Mouse (Mus musculus): Measurements from ENCODE around the gene Gsdma3.
A peak's percentile ranks its signal among the peaks of the same experiment; 100 is the strongest.

Gene Gsdma3

GRCm38 (mm10) chr11:98625611-98626410 is at the start of gene Gsdma3, which contains the start of gene Gm12355:
Gene Gsdma3 (plus strand): TSS chr11:98626360.
Gene Gm12355 (minus strand): TSS chr11:98625661.
- DNase-seq (ENCODE audit: low spot score in 2 of 2), result no peak

GRCm38 (mm10) chr11:98577776-98578175 is 48.4 kb upstream of the Gsdma3 start:
- DNase-seq (ENCODE audit: low spot score in 2 of 2), result no peak

DNA sequence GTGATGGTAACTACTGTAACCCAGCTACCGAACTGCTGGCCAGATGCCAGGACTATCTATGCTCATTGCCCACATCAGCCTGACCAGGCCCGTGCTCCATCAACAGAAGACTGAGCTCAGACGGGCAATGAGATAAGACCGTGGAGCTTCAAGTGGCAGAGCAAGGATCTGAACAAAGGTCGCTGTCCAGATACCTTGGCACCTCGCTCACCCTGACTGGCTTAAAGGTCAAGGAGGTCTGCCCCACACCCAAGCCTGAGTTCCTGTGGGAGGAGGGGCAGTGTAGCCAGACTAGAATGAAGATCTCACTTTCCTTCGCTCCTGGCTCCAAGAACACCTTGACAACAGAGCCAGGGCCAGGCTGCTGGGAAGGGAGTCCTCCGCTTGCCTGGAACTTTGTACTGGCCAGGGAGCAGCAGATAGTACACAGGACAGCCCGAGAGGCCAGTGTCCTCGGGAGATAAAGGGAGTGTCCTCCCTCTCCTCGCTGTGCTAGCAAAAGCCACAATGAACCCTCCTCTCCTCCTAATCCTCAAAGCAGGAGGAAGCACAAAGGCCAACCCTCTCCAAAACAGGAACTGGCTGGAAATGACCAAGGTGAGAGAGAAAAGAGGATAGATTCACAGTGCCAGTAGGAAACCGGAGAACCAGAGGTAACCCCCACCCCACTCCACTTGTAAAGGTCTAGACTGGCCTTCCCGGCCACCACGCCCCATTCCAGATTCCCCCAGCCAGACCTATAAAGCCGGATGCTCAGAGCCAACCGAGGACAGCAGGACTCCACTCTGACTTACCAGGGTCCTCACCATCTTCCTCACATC is 45.6 kb upstream of the Gsdma3 start:
- DNase-seq (ENCODE audit: low spot score in 2 of 2), result no peak

- DNase-seq (ENCODE audit: low spot score in 2 of 2), result no peak
These were observed 44.7 kb upstream of the Gsdma3 start for GRCm38 (mm10) chr11:98581286-98582029.

DNA sequence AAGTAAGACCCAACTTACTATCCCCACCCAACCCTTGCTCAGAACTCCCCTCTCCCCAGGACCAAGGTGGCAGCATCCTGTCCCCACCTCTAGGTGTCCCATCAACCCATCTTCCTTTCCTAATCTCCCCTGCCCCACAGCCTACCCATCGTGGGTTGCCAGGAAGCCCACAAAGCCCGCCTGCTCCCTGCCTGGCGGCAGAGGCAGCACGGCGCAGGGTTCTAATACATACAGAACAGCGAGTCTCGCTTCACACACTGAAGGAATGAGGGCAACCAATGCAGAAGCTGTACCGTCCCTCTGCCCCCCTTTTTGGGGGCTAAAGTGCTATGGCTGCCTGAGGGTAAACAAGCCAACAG is 44.2 kb upstream of the Gsdma3 start:
- no peak for DNase-seq (ENCODE audit: low spot score in 2 of 2)

DNA sequence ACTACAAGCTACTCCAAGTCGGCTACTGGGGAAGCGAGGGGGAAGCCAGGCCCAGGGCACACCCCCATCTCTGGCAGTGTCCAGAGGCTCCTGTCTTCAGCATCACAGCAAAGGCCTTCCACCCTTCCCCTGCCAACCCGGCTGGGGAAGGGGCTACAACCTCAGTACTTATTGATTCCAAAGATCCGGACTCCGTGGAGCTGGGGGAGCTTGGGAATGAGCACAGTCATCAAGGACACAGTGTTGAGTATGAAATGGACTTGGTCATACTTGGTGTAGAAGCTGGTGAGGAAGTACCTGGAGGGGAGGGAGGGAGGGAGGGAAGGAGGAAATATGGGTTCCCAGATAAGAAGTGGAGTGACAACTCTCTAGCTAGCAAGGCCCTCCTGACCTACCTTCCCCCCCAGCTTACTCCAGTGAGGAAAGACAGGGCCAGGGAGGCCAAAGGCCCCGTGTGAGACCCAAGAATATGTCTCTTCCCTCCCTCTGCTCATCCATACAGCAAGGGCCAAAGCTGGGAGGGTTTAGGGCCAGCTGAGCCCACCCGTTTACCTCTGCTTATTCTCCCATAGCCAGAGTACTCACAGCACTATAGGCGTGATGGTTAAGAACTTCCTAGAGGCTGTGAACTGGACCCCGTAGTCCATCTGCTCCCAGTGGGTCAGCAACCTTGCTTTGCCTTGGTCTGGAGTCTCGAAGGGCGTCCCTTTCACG is 43.5 kb upstream of the Gsdma3 start:
- no peak for DNase-seq (ENCODE audit: low spot score in 2 of 2)

DNA sequence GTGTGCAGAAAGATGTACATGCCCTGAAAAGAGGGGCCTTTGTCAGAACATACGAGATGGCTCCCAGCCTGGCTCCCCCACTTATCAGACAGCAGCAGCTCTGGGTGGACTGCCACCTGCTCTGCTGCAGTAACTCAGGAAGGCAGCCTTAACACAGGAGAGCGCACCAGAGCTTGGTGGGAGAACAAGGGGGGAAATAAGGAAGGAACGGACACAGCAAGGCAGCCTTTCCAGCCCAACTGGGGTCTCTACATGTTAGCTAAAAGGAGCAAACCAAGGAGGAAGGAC is 43.0 kb upstream of the Gsdma3 start:
- no peak for DNase-seq (ENCODE audit: low spot score in 2 of 2)

- no peak for DNase-seq (ENCODE audit: low spot score in 2 of 2)
These were observed 42.6 kb upstream of the Gsdma3 start for GRCm38 (mm10) chr11:98583571-98583970.

DNA sequence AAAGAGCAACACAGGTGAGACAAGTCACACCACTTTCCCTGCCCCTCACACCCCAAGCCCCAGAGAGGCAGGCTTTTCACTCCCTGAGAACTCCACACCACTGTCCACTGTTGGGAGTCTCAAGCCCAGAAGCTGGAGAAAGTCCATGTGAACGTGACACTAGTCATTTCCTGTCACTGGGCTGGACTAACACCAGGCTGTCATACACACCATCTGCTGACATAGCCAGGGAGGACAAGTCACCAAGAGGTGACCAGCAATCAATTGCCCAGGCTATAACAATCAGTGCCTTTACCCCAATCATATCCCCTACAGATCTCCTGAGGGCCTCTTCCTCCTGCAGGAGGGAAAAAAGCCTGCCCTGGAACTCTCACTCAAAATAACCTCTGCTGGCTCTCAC is 42.0 kb upstream of the Gsdma3 start:
- DNase-seq (ENCODE audit: low spot score in 2 of 2), result no peak

DNA sequence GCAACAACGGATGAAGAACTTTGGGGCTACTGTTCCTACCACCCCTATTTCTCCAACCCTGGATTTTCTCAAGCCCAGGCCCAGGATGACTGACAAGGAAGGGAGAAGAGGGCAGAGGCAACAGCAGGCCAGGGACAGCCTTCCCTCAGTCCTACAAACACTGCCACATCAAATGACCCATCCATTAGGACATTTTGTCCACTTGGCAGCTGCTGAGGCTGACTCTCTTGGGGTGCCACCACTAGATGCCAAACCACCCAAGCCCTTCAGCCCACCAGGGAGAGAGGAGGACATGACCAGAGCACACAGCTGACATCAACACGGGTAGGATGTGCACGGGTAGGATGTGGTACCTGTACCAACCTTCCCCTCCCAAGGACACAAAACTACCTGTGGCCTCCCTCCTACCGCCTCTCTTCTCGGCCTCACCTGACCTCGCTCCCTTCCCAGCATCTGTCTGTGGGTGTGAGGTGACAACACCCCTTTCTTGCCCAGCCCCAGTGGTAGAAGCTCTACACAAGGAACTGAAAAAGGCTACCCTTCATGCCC is 41.5 kb upstream of the Gsdma3 start:
- DNase-seq (ENCODE audit: low spot score in 2 of 2), result no peak

- no peak for DNase-seq (ENCODE audit: low spot score in 2 of 2)
These were observed 39.9 kb upstream of the Gsdma3 start for GRCm38 (mm10) chr11:98586087-98586891.

DNA sequence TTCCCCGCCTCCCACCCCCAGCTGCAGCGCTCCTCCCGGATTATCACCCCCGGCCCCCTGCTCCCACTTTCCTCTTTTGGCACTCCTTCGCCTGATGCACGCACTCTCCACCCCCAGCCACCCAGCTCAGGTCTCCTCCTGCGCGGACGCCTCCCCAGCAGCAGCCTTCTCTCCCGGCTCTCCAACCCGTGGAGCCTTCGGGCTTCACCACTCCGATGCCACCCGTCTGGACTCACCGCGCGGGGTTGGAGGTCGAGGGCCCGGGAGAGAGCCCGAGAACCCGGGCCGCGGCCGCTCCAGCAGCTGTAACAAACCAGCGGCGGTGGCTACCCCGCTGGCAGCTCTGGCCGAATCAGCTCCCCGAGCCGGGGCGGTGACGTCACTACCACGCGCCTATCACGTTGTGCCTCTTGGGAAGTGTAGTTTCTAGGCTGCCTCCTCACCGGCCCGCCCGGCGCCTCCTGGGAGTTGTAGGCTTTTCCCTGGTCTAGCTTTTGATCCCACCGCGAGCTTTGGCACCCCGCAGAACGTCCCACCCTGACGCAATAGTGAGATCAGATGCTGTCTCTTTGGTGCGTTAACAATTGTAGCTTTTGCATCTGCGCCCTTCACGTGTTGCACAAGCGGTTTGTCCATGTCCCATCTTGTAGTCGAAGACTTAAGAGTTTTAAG is 39.1 kb upstream of the Gsdma3 start, which contains the start of gene Ormdl3:
Gene Ormdl3 (minus strand): TSS at position 477 of the 672 bp plus-strand sequence.
- peak; percentile 95 to 99 for DNase-seq (ENCODE audit: low spot score in 2 of 2)

GRCm38 (mm10) chr11:98587684-98588546 is 38.2 kb upstream of the Gsdma3 start:
- DNase-seq (ENCODE audit: low spot score in 2 of 2), result peak; percentile 36 to 45

DNA sequence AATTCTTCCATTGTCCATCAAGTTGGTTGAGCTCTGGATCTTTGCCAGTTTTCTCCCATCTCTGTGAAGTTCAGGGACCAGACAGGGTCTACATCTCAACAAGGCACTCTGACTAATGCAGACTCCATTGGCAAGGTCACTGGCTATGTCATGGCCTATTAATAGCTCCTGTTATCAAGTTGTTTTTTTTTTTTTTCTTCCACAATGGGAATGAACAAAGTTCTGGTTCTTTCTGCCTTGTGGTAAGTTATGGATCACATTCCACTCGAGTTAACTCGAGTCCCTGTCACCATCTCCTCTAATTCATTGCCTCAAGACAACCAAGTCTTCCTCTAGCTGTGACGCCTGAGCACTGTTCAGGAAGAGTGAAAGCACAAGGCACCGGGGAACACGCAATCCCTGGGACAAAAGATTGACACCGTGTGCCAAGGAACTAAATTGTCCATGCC is 37.3 kb upstream of the Gsdma3 start:
- no peak for DNase-seq (ENCODE audit: low spot score in 2 of 2)

DNA sequence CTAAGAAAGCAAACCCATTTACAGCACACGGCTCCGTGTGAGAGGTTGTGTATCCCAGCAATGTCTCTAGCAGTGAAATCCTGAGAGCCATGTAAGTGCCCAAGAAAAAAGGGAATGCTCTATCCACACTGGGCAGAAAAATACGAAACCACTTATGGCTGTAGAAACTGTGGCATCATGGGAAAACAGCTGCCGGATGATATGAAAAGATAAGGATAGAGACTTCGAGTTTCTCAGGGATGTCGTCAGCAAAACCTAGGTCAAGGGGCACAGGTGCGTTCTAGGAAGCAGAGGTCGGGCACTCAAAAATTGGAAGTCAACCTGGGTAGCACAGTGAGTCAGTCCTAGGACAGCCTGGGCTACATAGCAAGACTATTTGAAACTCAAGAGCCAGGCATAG is 36.9 kb upstream of the Gsdma3 start:
- no peak for DNase-seq (ENCODE audit: low spot score in 2 of 2)

DNA sequence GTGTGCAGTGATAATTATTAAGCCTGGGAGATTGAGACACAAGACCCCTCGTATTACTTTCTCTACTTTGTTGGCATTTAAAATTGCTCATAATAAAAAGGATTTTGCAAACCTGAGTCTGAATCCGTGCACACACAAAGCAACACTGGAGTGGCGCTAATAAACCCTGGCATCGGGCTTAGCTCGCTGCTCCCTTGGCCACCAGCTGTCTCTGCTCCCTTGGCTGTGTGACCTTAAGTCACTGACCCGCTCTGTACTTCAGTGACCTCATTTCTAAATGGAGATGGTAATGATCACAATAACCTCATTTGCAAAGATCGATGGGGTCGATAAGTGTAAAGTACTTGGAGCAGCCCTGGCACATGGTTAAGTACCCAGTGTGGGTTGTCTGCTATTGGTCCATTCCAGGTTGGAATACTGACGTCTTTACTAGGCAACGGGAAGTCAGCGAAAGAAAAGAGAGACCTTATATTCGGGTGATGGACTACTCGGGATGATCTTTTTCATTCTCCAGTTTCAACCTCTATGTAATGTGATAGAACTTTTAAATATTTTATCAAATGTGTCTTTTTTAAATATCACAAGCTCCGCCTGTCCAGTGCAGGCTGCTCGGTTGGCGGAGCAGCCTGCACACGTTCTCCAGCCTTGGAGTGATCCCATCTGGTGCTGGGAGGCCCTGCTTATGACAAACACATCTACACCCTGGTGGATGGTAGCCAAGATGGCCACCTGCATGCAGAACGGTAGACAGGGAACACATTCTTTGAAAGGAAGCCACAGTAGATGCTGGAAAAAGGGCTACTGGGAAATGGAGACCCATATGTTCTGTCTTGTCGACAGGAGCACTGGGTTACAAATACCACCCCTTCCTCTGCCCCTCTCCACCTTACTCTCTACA is 35.4 kb upstream of the Gsdma3 start:
- no peak for DNase-seq (ENCODE audit: low spot score in 2 of 2)

GRCm38 (mm10) chr11:98595021-98595420 is 31.1 kb upstream of the Gsdma3 start:
- no peak for DNase-seq (ENCODE audit: low spot score in 2 of 2)

DNA sequence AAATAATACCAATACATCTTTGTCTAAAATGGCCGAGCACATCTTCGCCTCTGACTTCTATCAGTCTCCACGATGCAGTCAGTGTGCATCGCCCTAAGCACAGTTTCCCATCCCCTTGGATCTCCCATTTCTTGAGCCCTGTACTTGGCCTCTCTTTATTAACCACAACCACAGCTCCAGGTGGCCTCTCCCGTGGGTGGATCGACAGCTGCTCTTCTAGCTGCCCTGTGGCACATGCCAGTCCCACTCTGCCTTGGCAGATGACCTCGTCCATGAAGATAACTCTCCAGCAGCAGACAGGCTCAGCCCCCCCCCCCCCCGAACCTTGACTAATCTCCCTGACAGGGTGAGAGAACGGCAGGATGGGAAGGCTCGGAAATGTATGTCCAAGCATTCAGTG is 30.7 kb upstream of the Gsdma3 start:
- DNase-seq (ENCODE audit: low spot score in 2 of 2), result no peak

All from frontal cortex, postnatal 10 days (tissue).